Mouse (Mus musculus) brain, embryonic 14.5 days (tissue): Measurements from ENCODE around the gene Rad51b. TPM values are rescaled to one million over a fixed set of nuclear protein-coding genes. Genes with fewer than 3 reads are reported as not detected.
A peak's percentile ranks its signal among the peaks of the same experiment; 100 is the strongest.

ENCODE experiments used
- DNase-seq: peaks from one replicate; pipeline ENCODE4 v3.0.0-alpha.2; 2011; ENCODE audit warnings: low read depth
- CTCF ChIP-seq: fragments of 200-500 bp; IDR thresholded peaks from 2 replicates; pipeline ENCODE4 v1.5.1; 2012; ENCODE audit warnings: inconsistent platforms, mild to moderate bottlenecking, moderate library complexity, borderline replicate concordance; ENCODE audit not compliant: insufficient read depth, insufficient read length; ENCODE audit errors: extremely low read depth
- POLR2A ChIP-seq: fragments of 200-500 bp; IDR thresholded peaks from 2 replicates; pipeline ENCODE4 v1.6.1; 2012; ENCODE audit warnings: mild to moderate bottlenecking, inconsistent platforms, borderline replicate concordance; ENCODE audit not compliant: poor library complexity, insufficient read depth, insufficient read length, severe bottlenecking; ENCODE audit errors: extremely low read depth
- polyA plus RNA-seq: library from polyadenylated mRNA; depleted of rRNA; stranded (reverse); fragments of >200 nt; gene quantifications from 2 replicates; pipeline ENCODE4 v1.2.3, GENCODE M21; 2012

Gene Rad51b
- polyA plus RNA-seq, 1 experiment = 1.1 TPM

- no peak for TF ChIP-seq POLR2A
- TF ChIP-seq CTCF = peak; percentile 97
- DNase-seq = peak; percentile 97
Measured at GRCm38 (mm10) chr12:79612334-79613060, 315.4 kb downstream of the Rad51b start.

DNA sequence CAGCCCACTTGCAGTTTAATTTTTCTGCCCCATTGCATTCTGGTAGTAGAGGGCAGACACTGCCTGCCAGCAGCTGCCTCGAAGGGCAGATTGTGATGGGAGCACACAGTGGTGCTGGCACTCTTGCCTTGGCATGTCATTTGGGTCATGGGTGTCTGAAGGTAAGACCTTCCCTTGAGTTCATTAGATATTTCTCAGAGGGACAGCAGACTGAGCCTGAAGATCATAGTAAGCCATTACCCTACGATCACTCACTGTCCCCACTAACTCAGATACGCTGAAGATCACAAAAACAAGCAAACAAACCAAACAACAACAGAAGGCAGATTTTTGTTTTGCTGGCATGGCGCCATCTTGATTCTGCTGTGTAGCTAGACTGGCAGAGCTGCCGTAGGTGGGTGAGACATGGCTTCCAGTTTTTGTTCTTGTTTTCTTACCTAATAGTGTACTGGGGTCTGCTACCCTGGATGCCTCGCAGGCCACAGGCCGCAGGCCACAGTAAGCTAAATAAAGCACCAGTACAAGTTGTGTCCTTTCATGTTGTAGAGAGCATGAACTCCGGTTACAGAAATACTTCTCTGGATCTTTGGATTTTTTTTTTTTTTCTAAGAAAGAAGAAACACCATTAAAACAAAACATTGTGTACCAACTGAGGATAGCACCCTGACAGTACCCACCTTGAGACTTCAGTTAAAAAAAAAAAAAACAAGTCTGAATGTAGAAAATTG lies 316.1 kb downstream of the Rad51b start:
- TF ChIP-seq POLR2A (no peak), CTCF (no peak)
- no peak for DNase-seq

GRCm38 (mm10) chr12:79613846-79614582 lies 316.9 kb downstream of the Rad51b start:
- no peak for DNase-seq
- no peak for TF ChIP-seq POLR2A
- TF ChIP-seq CTCF = no peak

GRCm38 (mm10) chr12:79614583-79614953 lies 317.5 kb downstream of the Rad51b start:
- TF ChIP-seq POLR2A (no peak), CTCF (no peak)
- DNase-seq = no peak

DNA sequence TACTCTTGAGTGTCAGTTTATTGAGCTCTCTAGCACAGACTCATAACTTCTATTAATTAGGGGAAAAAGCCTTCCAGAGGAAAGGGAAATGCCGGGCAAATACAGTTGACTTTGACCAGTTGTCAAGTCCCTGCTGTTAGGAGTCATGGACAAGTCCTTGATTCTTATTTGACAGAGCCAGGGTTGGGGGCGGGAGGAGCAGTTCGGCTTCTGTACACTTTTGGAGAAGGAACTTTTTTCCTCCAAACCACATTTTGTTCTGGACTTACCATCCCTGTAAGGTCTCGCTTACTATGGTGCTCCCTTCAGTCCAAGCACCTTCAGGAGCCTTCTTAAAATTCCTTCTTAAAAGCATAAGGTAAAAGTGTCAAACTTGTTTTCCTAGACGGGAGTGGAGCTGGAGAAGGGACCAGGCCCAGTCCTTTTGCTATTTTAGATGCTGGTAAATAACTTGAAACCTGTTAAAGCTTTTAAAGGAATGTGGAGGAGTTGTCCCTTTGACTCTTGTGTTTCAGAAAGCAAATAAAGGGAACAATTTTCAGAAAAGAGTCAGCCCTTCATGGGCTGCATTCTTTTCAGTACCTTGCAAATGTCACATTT lies 318.7 kb downstream of the Rad51b start:
- TF ChIP-seq CTCF (no peak), POLR2A (no peak)
- DNase-seq = no peak

DNA sequence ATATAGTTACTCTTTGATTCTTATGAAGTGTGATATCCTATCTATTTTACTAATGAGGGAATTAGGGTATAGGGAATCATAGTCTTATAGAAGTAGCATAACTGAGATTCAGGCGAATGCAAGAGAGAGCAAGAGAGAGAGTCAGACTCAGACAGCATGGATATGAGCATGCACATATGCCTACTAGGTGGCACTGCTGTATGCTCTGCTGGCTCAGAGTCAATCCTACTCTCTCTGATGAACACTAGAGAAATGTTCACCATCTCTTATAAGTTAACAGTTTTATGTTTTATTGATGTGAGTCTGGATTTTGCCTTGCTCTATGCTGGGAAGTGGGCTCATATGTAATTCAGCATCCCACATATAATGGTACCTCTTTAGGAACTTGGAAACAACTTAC lies 321.9 kb downstream of the Rad51b start:
- TF ChIP-seq POLR2A (no peak), CTCF (no peak)

DNA sequence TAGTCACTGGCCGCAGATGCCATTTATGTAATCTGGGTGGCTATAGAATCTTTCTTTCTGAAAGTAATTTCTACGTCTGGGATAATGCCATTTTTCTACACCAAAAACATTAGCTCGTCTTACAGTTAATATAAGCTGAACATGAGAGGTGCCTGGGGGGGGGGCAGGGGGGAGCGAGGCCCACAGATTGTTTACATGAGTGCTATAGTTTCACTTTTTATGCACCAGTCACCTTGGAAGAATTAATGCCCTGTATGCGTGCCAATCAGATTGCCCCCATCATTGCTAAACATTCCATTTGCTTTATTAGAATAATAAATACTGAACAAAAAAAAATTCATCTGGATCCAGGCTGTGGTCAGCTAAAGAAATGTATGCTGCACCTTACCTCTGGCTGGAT lies 323.6 kb downstream of the Rad51b start:
- no peak for TF ChIP-seq POLR2A
- no peak for TF ChIP-seq CTCF
- no peak for DNase-seq

More for the DNA sequence above, 321.9 kb downstream of the Rad51b start:
- no peak for DNase-seq

DNA sequence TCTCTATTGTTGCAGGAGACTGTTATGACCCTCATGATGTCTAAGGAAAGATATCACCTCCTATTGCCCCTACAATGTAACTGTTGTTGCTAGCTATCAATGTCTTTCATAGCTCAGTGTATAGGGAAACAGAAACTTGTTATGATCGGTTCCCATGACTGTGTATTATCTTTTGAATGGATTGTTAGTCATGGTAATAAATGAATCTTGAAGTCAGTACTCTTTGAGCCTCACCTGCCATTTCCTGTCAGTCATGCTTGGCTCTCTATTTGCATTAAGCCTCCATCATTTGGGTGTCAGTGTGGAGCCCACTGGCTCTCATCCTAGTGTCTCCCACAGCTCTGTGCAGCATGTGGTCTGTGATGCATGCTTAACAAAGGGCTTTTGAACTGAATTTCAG lies 326.2 kb downstream of the Rad51b start:
- no peak for DNase-seq
- TF ChIP-seq POLR2A = no peak
- no peak for TF ChIP-seq CTCF

DNA sequence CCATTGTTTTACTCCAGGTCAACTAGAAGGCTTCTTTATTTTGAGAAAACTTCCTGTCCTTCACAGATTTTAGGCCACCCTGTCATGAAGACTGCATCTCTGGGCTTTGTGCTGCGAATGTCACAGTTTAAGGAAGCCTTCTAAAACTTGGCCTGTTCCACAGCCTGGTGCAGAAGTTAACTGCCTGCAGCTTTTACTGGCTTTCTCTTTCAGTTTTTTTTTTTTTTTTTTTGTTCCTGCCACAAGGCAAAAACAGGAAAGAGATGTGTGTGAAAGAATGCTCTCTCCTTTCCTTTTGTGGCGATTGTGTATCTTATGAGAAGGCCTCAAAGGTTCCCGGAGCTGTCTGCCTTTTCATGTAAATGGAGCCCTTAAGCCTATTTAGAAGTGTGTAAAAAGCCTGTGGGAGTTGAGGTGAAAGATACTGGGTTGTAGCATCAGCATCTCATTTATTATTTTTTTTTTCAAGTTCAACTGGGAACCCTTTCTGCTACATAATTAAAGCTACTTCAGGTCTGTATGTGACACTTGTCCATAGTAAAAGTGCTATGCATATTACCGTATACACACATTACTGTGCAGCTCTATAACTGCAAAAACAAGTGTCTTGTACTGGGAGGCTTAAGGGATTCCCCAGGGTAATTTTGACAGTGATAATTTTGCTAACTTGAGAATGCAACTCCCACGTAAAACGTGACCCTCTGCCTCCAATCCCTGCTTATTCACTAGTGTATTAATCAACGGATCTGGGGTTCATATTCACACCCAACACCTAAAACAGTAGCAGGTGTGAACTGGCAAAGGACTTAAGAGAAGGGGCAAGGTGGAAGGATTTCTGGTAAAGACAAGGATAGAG lies 328.8 kb downstream of the Rad51b start:
- DNase-seq = peak; percentile 72
- TF ChIP-seq POLR2A (no peak), CTCF (no peak)

DNA sequence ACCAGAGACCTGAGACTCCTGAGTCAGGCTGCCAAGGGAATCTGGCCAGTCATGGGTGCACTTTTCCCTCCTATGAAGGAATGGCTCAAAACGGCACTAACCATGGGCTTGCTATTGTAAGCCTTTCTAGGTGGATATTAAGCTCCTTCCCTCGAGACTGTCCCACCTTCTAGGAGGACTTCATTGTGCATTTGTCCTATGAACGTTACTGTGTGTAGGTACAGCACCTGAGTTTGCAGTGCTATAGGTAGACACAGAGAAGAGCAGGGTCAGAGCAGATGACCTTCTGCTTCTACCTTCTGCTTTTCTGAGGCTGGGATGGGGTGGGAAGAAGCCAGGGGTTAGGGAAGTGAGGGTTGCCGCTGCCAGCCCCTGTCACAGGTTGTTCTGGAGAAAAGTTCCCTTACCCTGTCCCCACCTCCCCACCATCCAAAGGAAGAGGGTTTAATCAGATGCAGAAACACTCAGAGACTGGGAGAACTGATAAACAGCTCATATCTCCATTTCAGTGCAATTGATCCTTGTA lies 329.5 kb downstream of the Rad51b start:
- no peak for DNase-seq
- TF ChIP-seq POLR2A (no peak), CTCF (no peak)
